Mouse (Mus musculus): ENCODE results near the gene Arhgdia.
A peak's percentile ranks its signal among the peaks of the same experiment; 100 is the strongest.
"Not testable (repeated sequence)": the region's sequence is repeated elsewhere in the genome, so short reads cannot be mapped to it uniquely, and the experiment has no call there.

The Arhgdia gene

DNA sequence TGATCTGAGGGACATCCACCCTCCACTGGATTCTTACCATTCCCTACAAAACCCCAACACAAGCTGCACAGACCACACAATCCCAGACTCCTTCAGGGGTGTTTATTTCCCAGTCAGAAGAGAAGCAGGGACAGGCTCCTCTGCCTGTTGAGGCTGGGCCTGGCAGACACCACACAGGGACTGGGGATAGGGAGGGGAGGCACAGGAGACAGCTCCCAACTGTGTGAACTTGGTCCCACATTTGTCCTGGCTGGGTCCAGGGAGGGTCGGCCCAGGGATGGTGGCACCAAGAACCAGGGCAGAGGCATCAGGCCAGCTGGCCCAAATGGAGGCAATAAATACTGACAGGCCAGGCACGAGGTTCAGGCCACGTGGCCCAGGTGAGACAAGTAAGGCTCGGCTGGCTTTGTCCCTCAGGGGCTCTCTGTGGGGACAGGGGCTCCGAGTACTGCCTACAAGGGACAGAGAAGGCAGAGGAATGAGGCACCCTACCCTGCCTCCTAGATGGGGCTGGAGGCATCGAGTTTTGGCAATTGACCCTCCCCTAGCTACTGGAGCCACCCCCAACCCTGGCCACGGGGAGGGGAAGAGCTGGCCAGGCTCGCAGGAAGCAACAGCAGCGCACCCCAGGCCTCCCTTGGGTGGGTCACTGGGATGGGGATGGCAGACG, 3.3 kb downstream of the Arhgdia start:
- no peak for DNase-seq (ENCODE audit: low spot score)

DNA sequence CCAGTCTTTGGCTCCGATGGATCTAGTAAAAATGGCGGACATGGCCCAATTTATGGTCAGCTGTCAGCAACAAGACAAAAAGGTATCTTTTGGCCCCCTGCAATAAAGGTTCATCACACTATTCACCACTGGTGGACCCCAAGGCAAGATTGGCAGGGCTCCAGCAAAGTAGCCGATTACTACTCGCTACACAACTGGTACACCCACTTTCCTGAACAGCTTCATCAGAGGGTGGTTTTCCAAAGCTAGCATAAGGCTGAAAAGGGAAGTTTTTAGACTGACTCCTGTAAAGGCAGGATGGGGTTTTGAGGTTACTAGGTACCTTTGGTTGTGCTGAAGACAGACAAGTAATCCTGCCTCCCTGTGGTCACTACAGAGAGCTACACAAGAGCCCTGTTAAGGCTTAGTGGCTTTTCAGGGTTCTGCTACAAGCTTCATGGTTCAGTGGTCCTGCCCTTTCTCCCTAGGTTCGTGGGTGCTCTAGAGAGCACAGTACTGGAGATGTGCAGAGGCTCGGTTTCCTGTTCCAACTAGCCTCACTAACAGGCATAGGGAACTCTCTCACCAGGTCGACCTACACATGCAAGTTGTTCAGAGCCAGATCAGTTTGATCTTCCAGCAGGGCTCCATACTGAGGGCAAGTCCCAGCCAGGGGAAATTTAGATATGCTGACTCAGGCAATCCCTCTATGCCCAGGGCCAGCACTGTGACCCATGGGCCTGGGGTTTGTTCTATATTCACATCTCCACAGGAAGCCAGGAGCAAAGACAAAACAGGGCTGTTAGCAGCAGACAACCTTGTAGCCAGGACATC, 4.0 kb downstream of the Arhgdia start:
- no peak for DNase-seq (ENCODE audit: low spot score)

DNA sequence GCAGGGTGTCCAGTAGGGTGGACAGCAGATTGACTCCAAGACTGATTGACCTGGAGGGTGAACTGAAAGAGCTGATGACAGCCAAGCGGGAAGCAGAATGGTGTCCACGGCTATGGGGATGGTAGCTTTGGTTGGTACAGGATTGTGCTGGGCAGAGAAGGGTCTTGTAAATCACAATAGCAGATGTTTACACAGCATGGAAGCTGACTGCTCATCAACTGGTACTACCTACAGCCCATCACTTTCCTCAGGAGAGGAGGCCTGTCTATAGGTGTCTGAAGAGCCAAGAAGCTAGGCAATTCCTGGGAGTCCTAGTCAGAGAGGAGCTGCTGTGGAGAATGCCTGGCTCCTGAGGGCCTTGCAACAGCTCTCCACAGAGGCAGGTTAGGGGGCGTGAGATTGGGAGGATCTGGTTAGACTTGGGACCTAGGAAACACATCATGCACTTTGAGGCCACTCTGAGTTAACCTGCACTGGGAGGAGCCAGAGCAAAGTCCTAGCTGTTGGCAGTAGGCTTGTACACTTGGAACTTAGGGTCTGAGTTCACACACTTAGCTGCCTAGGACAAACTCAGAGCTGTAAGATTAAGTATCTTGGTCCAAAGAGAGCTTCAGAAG, 5.0 kb downstream of the Arhgdia start:
- no peak for DNase-seq (ENCODE audit: low spot score)

DNA sequence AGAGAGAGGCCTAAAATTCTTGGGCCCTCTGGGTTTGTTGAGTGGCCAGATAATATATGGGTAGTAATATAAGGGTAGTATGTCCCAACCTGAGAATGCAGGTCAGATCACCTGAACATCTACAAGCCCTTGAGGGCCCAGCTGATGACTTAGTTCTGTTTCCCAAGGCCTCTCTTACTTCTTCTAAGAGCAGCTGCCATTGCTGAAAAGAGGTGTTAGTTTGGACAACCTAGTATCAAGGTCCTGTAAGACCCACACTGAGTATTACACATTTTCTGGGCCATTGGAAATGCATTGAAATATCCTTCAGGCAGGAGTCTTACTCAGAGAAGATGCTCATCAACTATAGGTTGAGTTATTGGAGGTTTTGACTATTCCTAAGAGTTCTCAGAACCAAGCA, 5.5 kb downstream of the Arhgdia start:
- DNase-seq (ENCODE audit: low spot score): no peak

DNA sequence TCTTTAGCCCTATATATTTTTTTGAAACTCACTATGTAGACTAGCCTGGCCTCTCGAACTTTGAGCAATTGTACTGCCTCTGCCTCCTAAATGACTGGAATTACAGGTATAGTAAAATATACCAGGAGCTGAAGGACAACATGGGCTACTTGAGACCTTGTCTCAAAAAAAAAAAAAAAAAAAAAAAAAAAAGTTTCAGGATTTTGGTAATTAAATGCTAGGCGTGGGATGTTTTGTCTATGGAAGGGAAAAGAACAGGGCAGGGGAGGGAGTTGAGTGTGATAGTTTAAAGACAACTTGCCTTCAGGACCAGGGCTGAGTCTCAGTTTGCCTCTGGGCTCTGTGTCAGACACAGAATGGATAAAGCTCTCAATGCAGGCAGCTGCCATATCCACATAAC, 6.4 kb downstream of the Arhgdia start:
- DNase-seq (ENCODE audit: low spot score): no peak

DNA sequence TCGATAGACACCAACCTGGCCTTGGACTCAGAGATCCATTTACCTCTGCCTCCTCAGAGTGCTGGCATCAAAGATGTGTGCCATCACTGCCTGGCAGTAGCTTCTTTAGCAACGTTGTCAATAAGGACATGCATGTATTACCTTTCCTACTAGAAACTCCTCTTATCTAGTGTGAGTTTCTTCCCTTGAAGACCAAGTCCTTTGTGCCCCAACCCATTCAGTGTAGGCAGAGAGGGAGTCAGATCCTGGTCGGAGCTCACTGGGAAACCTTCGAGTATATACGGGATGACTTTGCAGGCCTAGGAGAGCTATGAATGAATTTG, 7.2 kb downstream of the Arhgdia start:
- DNase-seq (ENCODE audit: low spot score): no peak

DNA sequence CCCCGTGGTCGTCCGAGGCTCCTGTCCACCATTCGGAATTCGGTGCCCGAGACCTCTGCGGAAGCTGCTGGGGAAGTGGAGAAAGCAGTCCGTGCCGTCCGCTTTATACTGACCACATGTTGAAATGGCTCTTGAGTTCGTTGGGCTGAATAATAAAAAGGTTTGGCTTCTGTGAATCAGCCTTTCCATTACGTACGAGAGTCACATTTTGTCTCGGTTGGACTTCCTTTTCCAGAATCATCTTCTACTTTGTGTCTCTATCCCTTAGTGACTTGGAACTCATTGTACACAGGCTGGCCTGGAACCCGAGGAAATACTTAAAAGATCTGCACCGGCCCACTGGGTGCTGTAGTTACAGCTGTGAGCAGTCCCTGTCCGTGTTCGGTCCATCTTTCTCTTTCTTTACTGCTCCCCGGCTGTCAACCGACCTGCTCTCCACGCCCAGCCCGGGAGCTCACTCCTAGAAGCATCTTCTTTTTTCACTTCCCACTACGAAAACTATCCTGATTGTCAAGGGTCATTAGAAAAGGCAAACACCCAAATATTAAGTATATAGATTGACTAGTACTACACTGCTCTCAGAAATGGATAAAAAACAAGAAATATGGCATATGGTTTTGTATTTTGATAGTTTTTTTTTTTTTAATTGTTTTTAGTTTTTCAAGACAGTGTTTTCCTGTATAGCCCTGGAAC, 7.7 kb downstream of the Arhgdia start:
- no peak for DNase-seq (ENCODE audit: low spot score)

DNA sequence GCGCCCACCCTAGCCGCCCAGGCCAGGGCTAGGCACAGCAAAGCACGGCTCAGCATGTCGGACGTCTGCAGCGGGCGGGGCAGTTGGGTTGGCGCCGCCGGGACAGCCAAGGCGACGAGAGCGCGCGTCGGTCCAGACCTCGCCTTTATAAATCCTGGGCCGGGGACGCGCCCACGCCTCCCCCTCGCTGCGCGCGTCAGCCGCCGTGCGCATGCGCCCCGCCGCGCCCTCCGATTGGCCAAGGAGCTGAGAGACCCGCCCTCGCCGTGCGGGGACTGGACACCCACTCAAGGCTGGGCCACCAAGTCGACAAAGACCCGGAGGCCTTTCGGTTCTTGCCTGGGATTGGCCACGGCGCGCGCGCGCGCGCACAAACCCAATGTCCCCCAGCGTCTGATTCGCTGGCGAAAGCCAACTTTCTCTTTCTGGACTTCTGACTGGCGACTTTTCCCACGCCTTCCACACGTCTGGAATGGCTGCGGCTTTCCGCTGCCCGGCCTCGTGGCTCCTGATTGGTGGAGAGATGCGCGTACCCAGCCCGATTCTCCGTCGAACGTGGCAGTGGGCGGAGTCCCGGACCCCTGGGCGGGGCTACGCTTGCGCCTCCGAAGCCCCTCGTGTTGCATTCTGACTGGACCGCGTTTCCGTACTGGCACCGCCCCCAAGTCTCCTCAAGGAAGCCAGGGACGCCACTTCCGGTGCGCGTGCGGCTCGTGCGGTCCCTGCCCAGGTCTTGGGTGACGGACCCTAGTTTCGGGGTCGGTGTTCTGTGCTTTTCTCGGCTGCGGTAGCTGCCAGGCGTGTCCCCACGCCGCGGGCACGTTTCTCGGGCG, 8.5 kb downstream of the Arhgdia start, which contains the start of gene P4hb:
Gene P4hb, minus strand, starts transcription at position 502 of the 833 bp plus-strand sequence.
- DNase-seq (ENCODE audit: low spot score): peak; percentile 100

DNA sequence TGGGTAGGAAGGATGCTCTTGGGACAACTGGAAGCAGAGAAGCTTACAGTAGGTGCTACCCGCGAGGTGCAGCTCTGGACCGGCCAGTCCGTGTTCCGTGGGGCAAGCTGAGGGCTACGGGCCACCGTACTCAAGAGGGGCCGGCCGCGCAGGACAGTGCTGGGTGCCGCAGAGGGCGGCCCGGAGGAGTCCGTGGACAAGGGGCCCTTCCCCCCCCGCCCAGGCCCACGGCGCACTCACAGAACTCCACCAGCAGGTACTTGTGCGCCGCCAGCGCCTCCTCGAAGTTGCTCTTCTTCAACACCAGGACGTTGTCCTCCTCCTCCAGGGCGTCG, 9.0 kb downstream of the Arhgdia start:
- no peak for DNase-seq (ENCODE audit: low spot score)

DNA sequence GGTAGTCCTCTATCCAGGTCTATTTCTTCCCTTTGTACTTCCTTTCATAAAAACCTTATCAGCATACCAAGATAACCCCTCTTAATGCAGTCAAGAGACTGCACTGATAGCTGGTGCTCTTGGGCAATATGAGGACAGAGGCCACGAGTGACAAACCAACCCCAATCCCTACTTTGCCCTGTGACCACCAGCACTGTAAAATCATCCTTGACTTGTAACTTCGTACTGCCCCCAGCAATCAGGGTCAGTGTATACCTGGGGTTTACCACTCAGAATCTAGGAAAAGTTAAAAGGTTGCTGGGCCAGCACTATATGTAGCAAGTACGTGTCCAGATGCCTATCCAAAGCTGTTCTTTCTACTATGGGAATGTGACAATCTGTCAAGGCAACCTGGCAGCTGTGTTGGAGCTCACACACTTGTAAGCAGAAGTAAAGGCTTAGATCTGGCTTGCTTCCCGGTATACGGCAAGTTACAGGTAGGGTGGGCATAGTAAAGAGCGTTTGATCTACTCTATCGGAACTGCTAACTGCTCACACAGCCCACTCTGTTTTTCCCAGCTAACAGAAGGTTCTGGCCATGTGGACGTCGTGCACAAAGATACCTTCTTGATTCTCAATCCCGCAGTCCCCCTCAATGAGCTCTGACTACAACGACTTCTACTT, 9.5 kb downstream of the Arhgdia start:
- no peak for DNase-seq (ENCODE audit: low spot score)

DNA sequence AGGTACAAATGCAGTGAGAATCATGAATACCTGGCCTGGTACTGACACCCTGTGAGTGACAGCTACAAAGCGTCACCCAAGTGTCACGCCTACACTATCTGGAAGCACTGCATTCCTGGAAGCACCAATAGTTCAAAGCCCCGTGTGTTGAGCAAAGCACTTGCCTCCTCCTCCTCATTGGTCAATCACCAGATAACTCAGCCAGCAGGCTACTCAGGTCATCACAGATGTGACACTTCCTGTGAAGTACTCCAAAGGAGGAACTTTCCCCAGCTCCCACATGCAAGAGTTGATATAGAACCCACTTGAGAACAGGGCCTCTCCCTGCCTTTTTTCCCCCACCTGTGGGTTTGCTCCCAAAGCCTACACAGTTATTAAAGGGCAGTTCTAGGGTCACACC, 10.3 kb downstream of the Arhgdia start:
- DNase-seq (ENCODE audit: low spot score): no peak

DNA sequence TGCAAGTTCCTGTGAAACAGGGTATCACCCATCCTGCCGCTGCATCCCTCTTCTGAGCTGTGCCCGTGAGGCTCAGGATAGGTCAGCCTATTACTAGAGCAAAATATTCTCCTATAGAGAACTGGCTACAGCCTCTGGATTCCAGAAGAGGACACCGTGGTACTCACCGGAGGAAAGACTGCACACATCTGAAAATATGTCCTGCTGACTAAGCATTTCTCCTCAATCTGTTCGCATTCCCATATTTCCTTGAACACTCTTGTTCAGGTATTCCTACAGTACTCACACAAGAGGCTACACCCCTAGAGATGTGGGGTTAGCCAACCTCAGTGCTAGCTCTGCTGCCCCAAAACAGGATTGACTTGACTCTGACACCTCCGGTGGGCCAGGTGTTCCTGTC, 13.1 kb downstream of the Arhgdia start:
- no peak for DNase-seq (ENCODE audit: low spot score)

DNA sequence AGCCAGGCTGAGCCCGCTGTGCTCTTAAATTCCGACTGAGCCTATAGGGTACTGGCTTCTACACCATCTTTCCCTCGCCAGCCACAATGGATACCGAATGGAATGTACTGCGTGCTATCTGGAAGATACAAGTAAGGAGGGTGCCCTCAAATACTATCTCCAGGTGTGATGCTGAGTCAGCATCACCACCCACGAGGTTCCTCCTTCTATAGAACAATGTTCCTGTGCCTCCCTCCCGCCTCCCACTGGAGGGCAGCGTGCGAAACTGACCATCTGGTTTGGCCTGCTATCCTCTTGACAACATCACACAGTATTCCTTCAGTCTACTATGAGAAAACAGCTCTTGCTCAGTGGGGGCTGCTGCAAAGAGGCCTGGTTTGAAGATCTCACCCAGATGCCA, 16.3 kb downstream of the Arhgdia start:
- DNase-seq (ENCODE audit: low spot score): no peak

DNA sequence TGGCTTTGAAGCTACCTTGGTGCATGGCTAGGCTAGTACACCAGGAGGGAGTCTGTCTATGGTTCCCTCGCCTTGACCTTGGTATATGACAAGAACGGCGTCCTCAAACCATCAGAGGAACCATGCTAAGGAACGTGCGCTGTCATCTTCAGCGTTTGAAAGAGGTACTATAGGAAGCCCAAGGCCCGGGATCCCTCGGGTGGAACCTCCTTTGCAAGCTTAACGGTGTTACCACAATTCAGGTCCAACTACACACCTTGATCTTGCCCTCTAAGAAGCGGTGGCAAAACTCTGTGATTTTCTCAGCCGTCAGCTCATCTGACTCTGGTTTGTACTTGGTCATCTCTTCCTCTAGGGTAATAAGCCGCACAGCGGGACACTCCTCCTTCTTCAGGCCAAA, 18.5 kb downstream of the Arhgdia start:
- DNase-seq (ENCODE audit: low spot score): no peak

DNA sequence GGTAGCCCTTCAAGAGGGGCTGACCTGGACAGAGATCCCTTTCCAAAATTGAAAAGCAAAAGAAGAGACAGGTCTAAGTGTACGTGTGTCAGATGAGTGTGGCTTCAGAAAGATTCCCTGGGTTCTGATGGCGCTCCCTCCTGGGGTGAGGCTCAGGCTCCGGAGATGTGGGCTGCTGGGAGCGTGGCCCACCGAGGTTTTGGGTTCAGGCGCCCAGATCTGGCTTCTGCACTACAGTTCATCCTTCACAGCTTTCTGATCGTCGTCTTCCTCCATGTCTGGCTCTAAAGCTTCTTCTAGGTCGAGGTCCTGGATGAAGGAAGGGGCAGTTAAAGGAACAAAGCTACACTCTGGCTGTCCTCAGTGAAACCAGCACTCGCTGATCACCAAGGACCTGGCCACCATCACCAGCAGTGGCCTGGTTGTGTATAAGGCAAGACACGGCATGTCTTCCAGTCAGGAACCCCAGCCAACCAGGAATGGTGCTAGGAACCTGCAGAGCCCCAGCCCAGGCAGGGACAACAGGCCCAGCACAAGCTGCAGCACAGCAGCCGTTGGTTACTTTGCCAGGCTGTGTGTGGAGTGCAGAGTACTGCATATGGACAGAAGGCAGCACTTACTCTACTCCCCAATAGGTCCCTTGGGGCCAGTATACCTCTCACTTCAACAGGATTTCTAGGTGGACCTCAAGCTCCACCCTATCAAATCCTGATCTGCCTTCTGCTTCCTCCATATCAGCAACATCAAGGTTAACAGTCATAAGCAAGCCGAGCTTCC, 20.3 kb downstream of the Arhgdia start:
- DNase-seq (ENCODE audit: low spot score): no peak

DNA sequence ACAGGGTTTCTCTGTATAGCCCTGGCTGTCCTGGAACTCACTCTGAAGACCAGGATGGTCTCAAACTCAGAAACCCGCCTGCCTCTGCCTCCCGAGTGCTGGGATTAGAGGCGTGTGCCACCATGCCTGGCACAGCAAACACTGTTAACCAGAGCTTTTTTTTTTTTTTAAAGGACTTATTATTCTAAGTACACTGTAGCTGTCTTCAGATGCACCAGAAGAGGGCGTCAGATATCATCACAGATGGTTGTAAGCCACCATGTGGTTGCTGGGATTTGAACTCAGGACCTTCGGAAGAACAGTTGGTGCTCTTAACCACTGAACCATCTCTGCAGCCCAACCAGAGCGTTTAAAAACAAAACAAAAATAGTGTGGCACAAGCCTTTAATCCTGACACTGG, 22.6 kb downstream of the Arhgdia start:
- DNase-seq (ENCODE audit: low spot score): not testable (repeated sequence)

DNA sequence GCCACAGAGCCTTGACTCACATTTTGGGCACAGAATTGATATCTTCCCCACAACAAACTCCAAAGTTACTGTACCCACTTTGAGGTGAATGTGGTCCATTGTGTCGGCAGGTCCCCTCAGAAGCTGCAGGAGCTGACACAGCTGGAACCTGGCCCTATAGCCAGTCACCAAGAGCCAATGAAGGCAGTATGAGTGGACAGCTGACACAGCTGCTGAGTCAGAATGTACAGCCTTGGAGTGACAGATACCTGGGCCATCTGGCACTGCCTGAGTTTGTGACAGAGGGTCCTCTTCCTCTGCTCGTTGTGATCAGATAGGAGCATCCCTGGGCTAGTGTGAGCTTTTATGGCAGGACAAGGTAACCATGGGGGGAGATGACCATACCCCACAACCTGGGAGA, 26.2 kb downstream of the Arhgdia start:
- no peak for DNase-seq (ENCODE audit: low spot score)

DNA sequence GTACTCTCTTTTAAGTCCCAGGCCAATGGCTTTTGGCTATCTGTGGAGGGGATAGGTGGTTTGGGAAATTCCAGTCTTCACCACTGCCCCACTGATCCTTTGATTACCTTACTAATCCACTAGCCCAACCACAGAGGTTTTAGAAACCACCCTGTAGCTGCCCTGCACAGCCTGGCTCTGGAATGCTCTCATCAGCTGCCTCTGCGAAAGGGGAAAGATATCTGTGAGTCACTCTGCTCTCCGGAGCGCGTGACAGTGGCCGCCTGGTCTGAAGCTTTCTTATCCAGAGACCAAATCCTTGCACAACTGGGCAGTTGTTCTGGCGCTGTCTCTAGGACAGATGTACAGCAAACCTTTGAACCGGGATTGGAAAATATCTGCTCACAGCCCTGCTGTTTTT, 26.6 kb downstream of the Arhgdia start:
- no peak for DNase-seq (ENCODE audit: low spot score)

DNA sequence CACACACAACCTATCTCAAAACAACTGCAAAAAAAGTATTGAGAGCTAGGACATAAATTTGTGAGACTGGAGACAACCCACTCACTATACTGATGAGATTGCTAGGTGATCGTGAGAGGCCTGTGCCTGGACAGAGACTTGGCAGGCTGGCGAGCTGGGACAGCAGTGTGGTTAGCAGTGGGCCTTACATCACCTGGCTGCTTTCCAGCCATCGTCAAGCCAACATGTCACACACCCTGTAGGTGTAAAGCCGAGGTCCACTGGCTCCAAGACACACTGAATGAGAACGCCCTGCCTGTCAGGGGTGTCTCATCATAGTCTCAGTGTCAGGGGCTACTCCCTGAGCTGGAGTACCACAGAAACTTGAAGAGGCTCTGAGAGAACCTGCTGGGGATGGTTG, 28.7 kb downstream of the Arhgdia start:
- DNase-seq (ENCODE audit: low spot score): no peak

DNA sequence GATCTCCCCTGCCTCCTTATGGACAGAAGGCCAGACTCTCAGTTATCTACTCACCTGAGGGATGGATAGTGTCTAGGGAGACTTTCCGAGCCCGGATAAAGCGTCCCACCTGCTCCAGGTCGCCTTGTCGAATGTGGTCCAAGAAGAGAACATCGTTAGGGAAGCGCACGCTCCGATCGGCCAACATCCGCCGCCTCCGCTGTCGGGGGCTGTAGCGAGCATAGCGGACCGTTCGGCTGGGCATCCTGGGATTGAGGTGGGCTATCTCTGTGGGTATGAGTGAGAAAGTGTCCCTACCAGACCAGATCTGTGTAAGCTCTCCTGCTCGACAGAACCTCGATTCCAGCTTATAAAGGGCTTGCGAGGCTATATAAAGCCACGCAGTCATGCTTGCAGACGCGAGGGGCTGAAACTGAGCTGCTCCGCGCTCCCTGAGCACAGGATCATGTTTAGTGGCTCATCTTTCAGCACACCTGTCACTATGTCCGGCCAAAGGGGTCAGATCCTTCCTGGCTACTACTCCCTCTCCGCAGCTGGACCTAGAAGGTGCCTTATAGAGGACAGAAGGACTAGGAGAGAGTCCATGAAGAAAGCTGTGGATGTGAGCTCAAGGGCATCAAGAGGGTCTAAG, 30.5 kb downstream of the Arhgdia start, which contains the start of gene Ppp1r27:
Gene Ppp1r27, minus strand, starts transcription at position 323 of the 631 bp plus-strand sequence.
- no peak for DNase-seq (ENCODE audit: low spot score)

All from ovary, adult 18-20 months (tissue).